Mouse (Mus musculus) kidney, embryonic 16.5 days (tissue): ENCODE results near the gene Slc22a4. TPM values are rescaled to one million over a fixed set of nuclear protein-coding genes. Genes with fewer than 3 reads are reported as not detected.
"Not testable (repeated sequence)": the region's sequence is repeated elsewhere in the genome, so short reads cannot be mapped to it uniquely, and the experiment has no call there.

Experiments
- ATAC-seq: fragments of 200-750 bp; cut with Nextera tagmentation; 2 replicates; pipeline ENCODE4 v1.8.0; 2017; ENCODE audit warnings: moderate TSS enrichment; ENCODE audit not compliant: low FRiP score, low TSS enrichment
- H3K27ac ChIP-seq: fragments of 300-500 bp; sonication (generic); 2 replicates; pipeline ENCODE4 v1.5.1; 2014; ENCODE audit warnings: low read length
- H3K27me3 ChIP-seq: fragments of 300-500 bp; sonication (generic); 2 replicates; pipeline ENCODE4 v1.6.1; 2014; ENCODE audit warnings: low read length, control low read depth, mixed read lengths; ENCODE audit not compliant: insufficient read depth
- H3K36me3 ChIP-seq: fragments of 300-500 bp; sonication (generic); 2 replicates; pipeline ENCODE4 v1.6.1; 2014; ENCODE audit warnings: low read length, control low read depth, mixed read lengths; ENCODE audit not compliant: insufficient read depth
- H3K4me1 ChIP-seq: fragments of 300-500 bp; sonication (generic); 2 replicates; pipeline ENCODE4 v1.6.1; 2014; ENCODE audit warnings: low read length, control low read depth, mixed read lengths; ENCODE audit not compliant: insufficient read depth
- H3K4me2 ChIP-seq: fragments of 300-500 bp; sonication (generic); replicated peaks from 2 replicates; pipeline ENCODE4 v1.6.1; 2014; ENCODE audit warnings: low read depth, low read length
- H3K4me3 ChIP-seq: fragments of 300-500 bp; sonication (generic); 2 replicates; pipeline ENCODE4 v1.5.1; 2014; ENCODE audit warnings: mild to moderate bottlenecking, low read length
- H3K9ac ChIP-seq: fragments of 300-500 bp; sonication (generic); replicated peaks from 2 replicates; pipeline ENCODE4 v1.6.1; 2014; ENCODE audit warnings: low read length
- H3K9me3 ChIP-seq: fragments of 300-500 bp; sonication (generic); 2 replicates; pipeline ENCODE4 v1.6.1; 2016; ENCODE audit warnings: low read length, control low read depth
- WGBS: fragments of 180-500 bp; shearing (Covaris S2); extraction: QIAGEN DNeasy Blood & Tissue Kit; methylation state at CpG from one replicate; pipeline ENCODE4 v1.1.7; 2014; 5-methylcytosine and 5-hydroxymethylcytosine counted together
- polyA plus RNA-seq: library from polyadenylated mRNA; unstranded; fragments of >200 nt; fragmentation: Nextera tagmentation; extraction: Ambion mirVana; gene quantifications from 2 replicates; pipeline ENCODE4 v1.2.1, GENCODE M21; 2015

The Slc22a4 gene
- polyA plus RNA-seq, 1 experiment from 2014 or later, result 1.00 TPM

DNA sequence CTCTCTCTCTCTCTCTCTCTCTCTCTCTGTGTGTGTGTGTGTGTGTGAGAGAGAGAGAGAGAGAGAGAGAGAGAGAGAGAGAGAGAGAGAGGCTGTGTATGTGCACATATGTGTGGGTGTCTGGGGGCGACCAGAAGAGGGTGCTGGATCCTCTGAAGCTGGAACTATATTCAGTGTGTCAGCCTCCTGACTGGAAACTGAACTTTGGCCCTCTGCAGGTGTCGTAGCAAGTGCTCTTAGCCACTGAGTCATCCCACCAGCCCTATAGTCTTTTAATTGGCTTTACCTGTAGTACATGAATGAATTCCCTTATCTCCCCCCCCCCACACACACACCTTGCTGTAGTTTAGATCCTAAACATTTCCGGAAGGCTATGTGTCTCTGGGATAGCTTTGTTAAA is 5.0 kb upstream of the Slc22a4 start:
- H3K9ac ChIP-seq, ATAC-seq: not testable (repeated sequence)

DNA sequence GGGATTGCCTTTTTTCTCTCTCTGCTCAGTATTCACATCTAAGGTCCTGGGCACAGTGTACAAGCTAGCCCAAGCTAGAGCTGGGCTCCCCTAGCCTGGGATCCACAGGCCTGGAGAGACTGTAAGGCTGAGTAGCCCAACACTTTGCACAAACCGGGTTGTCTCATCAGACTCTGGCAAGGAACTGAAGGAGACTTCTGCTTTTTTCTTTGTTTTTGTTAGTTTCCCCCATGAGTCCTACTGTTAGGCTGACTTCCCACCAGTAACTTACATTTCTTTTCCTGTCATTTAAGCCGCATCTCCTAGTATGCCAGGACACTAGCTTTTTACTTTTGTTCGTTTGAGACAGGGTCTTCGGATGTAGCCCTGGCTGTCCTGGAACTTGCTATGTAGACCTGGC is 1.1 kb upstream of the Slc22a4 start:
- H3K4me1 ChIP-seq, result peaks cover 12% of the 10 kb centered on the region; the same call in 1 of the 2 replicates
- H3K9me3 ChIP-seq, result no peaks in the 10 kb centered on the region
- no peak for ATAC-seq
- H3K9ac ChIP-seq, result no peak overlapping the region; the same call in 1 of the 2 replicates
- no peak overlapping the region for H3K4me3 ChIP-seq
- H3K36me3 ChIP-seq, result no peaks in the 10 kb centered on the region
- 76% methylated on average over 4 of the region's 4 CpGs for WGBS
- peaks cover 32% of the 10 kb centered on the region for H3K27me3 ChIP-seq
- no peak overlapping the region for H3K27ac ChIP-seq
- peak overlapping the region; percentile 95 for H3K4me2 ChIP-seq

More for the DNA sequence above, 5.0 kb upstream of the Slc22a4 start:
- H3K27ac ChIP-seq, H3K4me3 ChIP-seq, H3K4me2 ChIP-seq, H3K27me3 ChIP-seq, H3K4me1 ChIP-seq, H3K36me3 ChIP-seq, H3K9me3 ChIP-seq: not testable (repeated sequence)
- WGBS, result 80% methylated on average over 1 of the region's 3 CpGs

DNA sequence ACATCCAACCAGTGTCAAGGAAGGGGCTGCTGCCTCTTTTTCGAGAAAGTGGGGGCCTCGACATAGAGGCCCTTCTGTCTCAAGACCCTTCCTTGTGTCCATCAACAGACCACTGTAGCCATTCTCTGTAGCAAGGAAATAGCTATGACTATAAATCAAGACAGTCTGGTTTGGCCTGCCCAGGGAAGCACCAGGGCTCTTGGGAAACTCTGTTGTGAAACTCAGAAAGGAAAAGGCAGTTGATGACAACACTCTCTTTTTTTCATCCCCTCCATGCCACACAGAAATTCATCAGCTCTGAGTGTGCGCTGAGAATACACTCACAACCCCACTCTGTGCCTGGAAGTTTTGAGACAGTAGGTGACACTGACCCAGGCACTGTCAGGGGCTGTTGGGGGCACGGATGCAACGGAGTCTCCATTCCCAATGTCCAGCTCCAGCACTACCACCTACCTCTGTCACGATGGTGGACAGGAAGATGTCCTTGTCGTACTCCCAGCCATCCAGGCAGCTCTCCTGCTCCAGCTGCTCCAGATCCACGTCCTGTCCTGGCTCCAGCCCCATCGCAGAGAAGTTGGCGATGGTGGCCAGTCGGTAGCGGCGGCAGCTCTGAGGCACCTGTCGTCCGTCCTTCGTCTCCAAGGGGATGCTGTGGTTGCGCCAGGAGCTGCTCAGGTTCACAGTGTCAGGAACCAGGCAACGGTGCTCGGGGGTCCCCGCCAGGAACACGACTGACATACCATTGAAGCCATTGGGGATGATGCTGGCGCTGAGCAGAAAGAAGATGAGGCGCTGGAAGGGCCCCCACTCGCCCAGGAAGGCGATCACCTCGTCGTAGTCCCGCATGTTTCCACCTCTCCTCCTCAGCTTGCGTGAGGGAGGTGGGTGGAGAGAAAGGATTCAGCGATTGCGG is 503 bp downstream of the Slc22a4 start:
- no peaks in the 10 kb centered on the region for H3K9me3 ChIP-seq
- peak overlapping the region; percentile 63 for H3K4me3 ChIP-seq
- peaks cover 12% of the 10 kb centered on the region; the same call in 1 of the 2 replicates for H3K4me1 ChIP-seq
- peaks cover 32% of the 10 kb centered on the region for H3K27me3 ChIP-seq
- H3K9ac ChIP-seq, result peak overlapping the region; percentile 73
- 15% methylated on average over 31 of the region's 31 CpGs for WGBS
- H3K36me3 ChIP-seq, result no peaks in the 10 kb centered on the region
- peak overlapping the region; percentile 95 for H3K4me2 ChIP-seq
- ATAC-seq, result peak; percentile 22; the same call in 1 of the 2 replicates
- H3K27ac ChIP-seq, result no peak overlapping the region

DNA sequence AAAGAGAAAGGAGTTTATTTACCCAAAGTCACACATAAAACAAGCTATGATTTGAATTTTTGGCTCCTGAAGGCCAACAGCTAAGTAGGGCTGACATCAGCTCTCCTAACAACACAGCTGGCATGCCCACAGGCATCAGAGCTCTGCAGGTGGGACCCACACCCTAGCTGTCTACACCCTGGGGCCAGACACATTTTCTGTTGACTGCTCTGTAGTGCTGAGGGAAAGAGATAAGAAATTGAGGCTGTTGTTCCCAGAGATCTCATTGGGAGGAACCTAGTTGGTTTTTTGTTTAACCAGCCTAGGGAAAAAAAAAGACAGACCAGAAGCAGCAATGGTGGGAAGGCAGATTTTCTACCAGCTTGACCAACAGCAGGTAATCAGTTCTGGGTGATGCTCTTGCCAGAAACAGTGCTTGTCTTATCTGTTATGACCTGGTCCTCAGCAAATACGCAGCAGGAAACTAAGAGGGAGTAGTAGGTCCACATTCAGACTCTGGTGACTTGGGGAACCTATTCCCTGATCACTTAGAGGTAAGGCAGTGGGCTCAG is 1.3 kb downstream of the Slc22a4 start:
- ATAC-seq, result no peak
- Histone ChIP-seq H3K4me1 (peaks cover 12% of the 10 kb centered on the region; the same call in 1 of the 2 replicates), H3K9me3 (no peaks in the 10 kb centered on the region), H3K4me3 (no peak overlapping the region), H3K9ac (no peak overlapping the region), H3K4me2 (no peak overlapping the region), H3K27me3 (peaks cover 32% of the 10 kb centered on the region), H3K27ac (no peak overlapping the region), H3K36me3 (no peaks in the 10 kb centered on the region)
- 85% methylated on average over 1 of the region's 1 CpGs for WGBS

DNA sequence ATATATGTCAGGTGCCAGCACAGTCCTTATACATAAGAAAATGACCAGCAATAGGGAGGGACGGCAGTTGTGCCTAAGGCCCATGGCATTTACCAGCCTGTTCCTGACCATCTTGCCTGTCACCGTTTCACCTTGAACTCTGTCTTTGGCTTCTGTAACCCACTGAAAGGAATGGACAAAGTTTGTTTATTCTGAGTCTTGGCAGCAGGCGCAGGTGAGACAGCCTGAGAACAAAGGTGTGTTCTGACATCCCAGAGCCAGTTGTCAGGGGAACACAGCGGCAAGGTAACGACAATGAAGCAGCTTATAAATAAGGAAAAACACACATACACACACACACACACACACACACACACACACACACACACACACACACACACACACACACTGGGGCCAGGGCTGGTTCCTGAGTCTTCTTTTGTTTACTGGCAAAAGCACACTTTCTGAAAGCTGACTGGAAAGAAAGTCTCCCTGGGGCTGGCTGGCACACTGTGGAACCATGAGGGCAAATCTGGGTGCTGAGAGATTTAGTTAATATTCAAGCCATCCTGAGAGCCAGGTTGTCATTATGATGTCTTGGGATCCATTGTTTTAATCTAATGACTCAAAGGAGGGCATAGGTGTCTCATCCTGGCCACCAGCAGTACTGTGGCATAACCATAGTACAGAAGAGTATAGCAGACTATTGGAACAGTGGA is 6.3 kb downstream of the Slc22a4 start:
- H3K9me3 ChIP-seq, result no peaks in the 10 kb centered on the region
- no peak overlapping the region for H3K4me2 ChIP-seq
- WGBS, result 90% methylated on average over 5 of the region's 5 CpGs
- no peak for ATAC-seq
- no peak overlapping the region for H3K27ac ChIP-seq
- no peak overlapping the region for H3K9ac ChIP-seq
- no peaks in the 10 kb centered on the region for H3K36me3 ChIP-seq
- H3K4me3 ChIP-seq, result no peak overlapping the region
- H3K4me1 ChIP-seq, result no peaks in the 10 kb centered on the region
- peaks cover 11% of the 10 kb centered on the region for H3K27me3 ChIP-seq

DNA sequence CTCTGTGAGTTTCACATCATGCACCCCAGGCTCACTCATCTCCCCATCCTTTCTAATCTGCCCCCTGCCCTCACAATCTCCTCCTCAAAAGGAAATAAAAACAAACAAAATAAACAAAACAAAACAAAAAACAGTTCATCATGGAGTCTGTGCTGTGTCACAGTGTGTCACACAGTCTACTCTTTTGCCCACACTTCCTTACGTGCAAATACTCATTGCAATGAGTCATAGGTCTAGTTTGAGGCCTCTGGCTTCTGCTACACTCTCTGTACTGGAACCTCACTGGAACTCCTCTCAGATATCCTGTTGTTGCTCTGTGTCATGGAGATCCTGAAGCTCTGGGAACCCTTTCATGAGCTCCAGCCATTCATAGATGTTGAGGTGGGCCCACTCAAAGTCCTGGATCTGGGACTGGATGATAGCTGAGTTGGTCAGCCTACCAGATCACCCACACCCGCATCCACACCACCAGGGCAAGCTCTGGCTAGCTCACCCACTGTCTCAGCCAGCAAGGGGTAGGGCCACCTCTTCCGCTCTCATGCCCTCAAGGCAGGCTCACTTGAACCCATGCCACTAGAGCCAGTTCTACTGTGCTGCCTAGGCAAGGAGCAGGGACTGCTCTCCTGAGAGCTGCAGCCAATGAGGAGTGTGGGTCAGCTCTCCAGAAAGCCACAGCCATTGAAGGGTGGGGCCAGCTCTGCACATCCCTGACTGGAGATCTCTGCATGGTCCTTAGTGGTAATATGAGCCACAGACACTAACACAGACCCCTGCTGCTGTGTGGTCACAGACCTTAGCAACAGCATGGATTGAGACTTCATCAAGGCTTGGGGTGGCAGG is 8.8 kb downstream of the Slc22a4 start:
- 74% methylated on average over 3 of the region's 3 CpGs for WGBS
- no peak overlapping the region for H3K27ac ChIP-seq
- H3K9me3 ChIP-seq, result no peaks in the 10 kb centered on the region
- no peak overlapping the region for H3K4me3 ChIP-seq
- H3K4me2 ChIP-seq, result no peak overlapping the region
- no peaks in the 10 kb centered on the region for H3K36me3 ChIP-seq
- no peaks in the 10 kb centered on the region for H3K4me1 ChIP-seq
- no peak for ATAC-seq
- H3K9ac ChIP-seq, result no peak overlapping the region
- no peaks in the 10 kb centered on the region for H3K27me3 ChIP-seq

DNA sequence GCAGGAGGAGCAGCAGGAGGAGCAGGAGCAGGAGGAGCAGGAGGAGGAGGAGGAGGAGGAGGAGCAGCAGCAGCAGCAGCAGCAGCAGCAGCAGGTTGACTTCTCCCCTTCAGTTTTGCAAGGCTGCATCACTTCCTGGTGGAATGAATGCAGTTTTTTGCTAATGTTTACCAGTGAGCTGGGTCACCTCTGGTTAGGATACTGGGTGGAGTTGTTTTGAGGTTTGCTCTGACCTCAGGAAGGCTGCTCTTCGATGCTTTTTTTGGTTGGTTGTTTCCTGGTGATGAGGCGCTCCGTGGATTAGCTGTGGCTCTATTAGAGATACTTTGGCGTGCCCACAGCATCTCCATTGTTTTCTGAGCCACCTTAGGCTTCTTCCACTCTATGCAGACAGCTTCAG is 10.3 kb downstream of the Slc22a4 start:
- Histone ChIP-seq H3K27me3 (no peaks in the 10 kb centered on the region), H3K4me2 (no peak overlapping the region), H3K9ac (no peak overlapping the region), H3K9me3 (no peaks in the 10 kb centered on the region), H3K4me1 (no peaks in the 10 kb centered on the region), H3K36me3 (no peaks in the 10 kb centered on the region), H3K4me3 (no peak overlapping the region), H3K27ac (no peak overlapping the region)
- no peak for ATAC-seq
- WGBS, result 78% methylated on average over 4 of the region's 4 CpGs

DNA sequence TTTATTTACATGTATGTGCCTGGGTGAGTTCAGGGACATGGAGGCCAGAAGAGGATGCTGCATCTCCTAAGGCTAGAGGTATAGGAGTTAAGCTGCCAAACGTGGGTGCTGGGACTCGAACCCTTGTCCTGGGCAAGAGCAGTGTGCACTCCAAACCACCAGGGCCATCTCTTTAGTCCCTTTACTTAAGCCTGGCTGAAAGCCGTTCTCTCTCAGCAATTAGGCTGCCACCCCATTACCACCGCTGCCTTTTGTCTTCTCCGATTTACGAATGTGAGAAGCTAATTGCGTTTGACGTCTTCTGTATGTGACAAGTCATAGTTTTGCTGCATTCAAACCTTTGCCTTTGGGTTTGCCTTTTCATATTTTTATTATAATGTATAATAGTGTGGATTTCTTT is 11.8 kb downstream of the Slc22a4 start:
- Histone ChIP-seq H3K9me3 (no peaks in the 10 kb centered on the region), H3K9ac (no peak overlapping the region), H3K27me3 (no peaks in the 10 kb centered on the region), H3K4me1 (no peaks in the 10 kb centered on the region), H3K4me2 (no peak overlapping the region), H3K4me3 (no peak overlapping the region), H3K36me3 (no peaks in the 10 kb centered on the region), H3K27ac (no peak overlapping the region)
- WGBS, result 57% methylated on average over 8 of the region's 8 CpGs
- ATAC-seq, result no peak

DNA sequence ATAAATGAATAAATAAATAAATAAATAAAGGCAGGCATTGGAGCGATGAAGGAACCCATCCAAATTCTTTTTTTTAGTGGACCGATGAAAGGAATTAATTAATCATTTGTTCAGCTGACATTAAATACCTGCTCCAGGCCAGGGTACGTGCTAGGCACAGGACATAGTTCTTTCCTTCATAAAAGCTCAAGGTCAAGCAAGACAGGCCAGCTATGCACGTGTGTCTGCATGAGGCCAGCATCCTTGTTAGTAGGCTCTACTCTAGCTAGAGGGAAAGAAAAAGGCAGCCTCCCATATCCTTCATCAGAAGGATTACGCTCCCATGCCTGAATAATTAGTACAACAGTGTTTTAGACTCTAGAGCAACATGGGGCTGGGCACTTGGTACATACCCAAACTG is 14.9 kb downstream of the Slc22a4 start:
- H3K27ac ChIP-seq, result no peak overlapping the region
- H3K27me3 ChIP-seq, result no peaks in the 10 kb centered on the region
- WGBS, result 79% methylated on average over 5 of the region's 5 CpGs
- H3K9me3 ChIP-seq, result no peaks in the 10 kb centered on the region
- no peak overlapping the region for H3K9ac ChIP-seq
- no peaks in the 10 kb centered on the region for H3K4me1 ChIP-seq
- H3K4me3 ChIP-seq, result no peak overlapping the region
- no peak for ATAC-seq
- H3K4me2 ChIP-seq, result no peak overlapping the region
- H3K36me3 ChIP-seq, result no peaks in the 10 kb centered on the region
